Mouse (Mus musculus): ENCODE results near the gene Prdm10.

- no peak for TF ChIP-seq POLR2A (IDR thresholded peaks at IDR 0.05; ENCODE audit: low read depth, low read length)
- no peak for TF ChIP-seq CTCF (IDR thresholded peaks at IDR 0.05; ENCODE audit: extremely low read depth, insufficient read length, insufficient replicate concordance, low read depth, low read length)
Observed at GRCm38 (mm10) chr9:31260219-31260618, 20.1 kb upstream of the Prdm10 start.

Measured in small intestine, adult 2 months (tissue).